Mouse (Mus musculus): ENCODE results near the gene Knstrn.

DNA sequence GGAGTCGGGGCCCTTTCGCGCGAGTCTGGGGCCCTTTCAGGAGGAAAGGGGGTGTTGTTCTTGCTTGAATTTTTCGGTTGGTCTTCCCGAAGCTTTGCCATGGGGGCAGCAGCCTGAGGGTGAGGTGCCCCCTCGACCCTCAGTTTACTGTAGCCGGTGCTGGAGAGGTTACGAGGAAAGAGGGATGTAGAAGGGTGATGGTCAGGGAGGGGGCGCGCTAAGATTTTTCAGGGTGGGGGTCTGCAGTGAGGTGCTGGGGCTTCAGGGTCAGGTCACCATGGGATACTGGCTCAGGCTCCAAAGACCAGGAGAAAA, 87.0 kb downstream of the Knstrn start:
- TF ChIP-seq CTCF (IDR thresholded peaks at IDR 0.05; ENCODE audit: insufficient read depth, low read depth, low read length), result no peak
- no peak for TF ChIP-seq POLR2A (IDR thresholded peaks at IDR 0.05; ENCODE audit: insufficient read depth, low read depth, low read length)
